Mouse (Mus musculus) kidney, embryonic 14.5 days (tissue): ENCODE data around the gene Trim3. TPM values are rescaled to one million over a fixed set of nuclear protein-coding genes. Genes with fewer than 3 reads are reported as not detected.

Experiments used
- ATAC-seq: fragments of 200-750 bp; cut with Nextera tagmentation; 2 replicates; pipeline ENCODE4 v1.8.0; 2017; ENCODE audit warnings: moderate number of reproducible peaks, mild to moderate bottlenecking, moderate TSS enrichment, moderate library complexity; ENCODE audit not compliant: low FRiP score, low TSS enrichment
- H3K27ac ChIP-seq: fragments of 300-500 bp; sonication (generic); 2 replicates; pipeline ENCODE4 v1.5.1; 2014; ENCODE audit warnings: low read depth, mild to moderate bottlenecking, low read length, moderate library complexity, mixed read lengths
- H3K27me3 ChIP-seq: fragments of 300-500 bp; sonication (generic); 2 replicates; pipeline ENCODE4 v1.6.1; 2014; ENCODE audit warnings: mild to moderate bottlenecking, low read length; ENCODE audit not compliant: control insufficient read depth, insufficient read depth
- H3K36me3 ChIP-seq: fragments of 300-500 bp; sonication (generic); 2 replicates; pipeline ENCODE4 v1.6.1; 2014; ENCODE audit warnings: low read length, mixed read lengths; ENCODE audit not compliant: control insufficient read depth, insufficient read depth
- H3K4me1 ChIP-seq: fragments of 300-500 bp; sonication (generic); 2 replicates; pipeline ENCODE4 v1.6.1; 2014; ENCODE audit warnings: low read length, mixed read lengths; ENCODE audit not compliant: control insufficient read depth, insufficient read depth
- H3K4me2 ChIP-seq: fragments of 300-500 bp; sonication (generic); replicated peaks from 2 replicates; pipeline ENCODE4 v1.6.1; 2014; ENCODE audit warnings: low read depth, mild to moderate bottlenecking, low read length
- H3K4me3 ChIP-seq: fragments of 300-500 bp; sonication (generic); 2 replicates; pipeline ENCODE4 v1.5.1; 2014; ENCODE audit warnings: mild to moderate bottlenecking, low read length
- H3K9ac ChIP-seq: fragments of 300-500 bp; sonication (generic); 2 replicates; pipeline ENCODE4 v1.6.1; 2014; ENCODE audit warnings: low read depth, mild to moderate bottlenecking, low read length, moderate library complexity
- H3K9me3 ChIP-seq: fragments of 300-500 bp; sonication (generic); 2 replicates; pipeline ENCODE4 v1.6.1; 2016; ENCODE audit warnings: low read length; ENCODE audit not compliant: control insufficient read depth
- WGBS: fragments of 180-500 bp; shearing (Covaris S2); extraction: QIAGEN DNeasy Blood & Tissue Kit; methylation state at CpG from one replicate; pipeline ENCODE4 v1.1.7; 2014; 5-methylcytosine and 5-hydroxymethylcytosine counted together
- polyA plus RNA-seq: library from polyadenylated mRNA; unstranded; fragments of >200 nt; fragmentation: Nextera tagmentation; extraction: Ambion mirVana; gene quantifications from 2 replicates; pipeline ENCODE4 v1.2.1, GENCODE M21; 2014

Gene Trim3
- polyA plus RNA-seq, 1 experiment from 2014 or later = 25.5 TPM

DNA sequence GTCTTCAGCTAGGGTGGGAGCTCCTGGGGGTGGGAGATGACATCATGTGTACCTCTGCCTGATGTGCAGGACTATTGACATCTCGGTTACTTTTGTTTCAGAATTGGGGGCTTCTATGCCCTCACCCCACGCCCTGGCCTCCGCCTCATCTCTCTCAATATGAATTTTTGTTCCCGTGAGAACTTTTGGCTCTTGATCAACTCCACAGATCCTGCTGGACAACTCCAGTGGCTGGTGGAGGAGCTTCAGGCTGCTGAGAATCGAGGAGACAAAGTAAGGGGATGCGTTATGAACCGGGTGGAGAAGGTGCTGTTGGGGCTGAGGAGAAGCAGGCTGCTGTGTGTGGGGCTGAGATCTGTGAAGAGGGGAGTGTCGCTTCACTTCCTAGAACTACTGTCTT, 77.0 kb downstream of the Trim3 start:
- no peaks in the 10 kb centered on the region for H3K27me3 ChIP-seq
- no peak overlapping the region for H3K9ac ChIP-seq
- no peak overlapping the region for H3K4me2 ChIP-seq
- no peaks in the 10 kb centered on the region for H3K9me3 ChIP-seq
- ATAC-seq = no peak
- peaks cover 24% of the 10 kb centered on the region for H3K36me3 ChIP-seq
- peaks cover 10% of the 10 kb centered on the region; the same call in 1 of the 2 replicates for H3K4me1 ChIP-seq
- H3K4me3 ChIP-seq = no peak overlapping the region
- WGBS = 91% methylated on average over 8 of the region's 8 CpGs
- no peak overlapping the region for H3K27ac ChIP-seq

DNA sequence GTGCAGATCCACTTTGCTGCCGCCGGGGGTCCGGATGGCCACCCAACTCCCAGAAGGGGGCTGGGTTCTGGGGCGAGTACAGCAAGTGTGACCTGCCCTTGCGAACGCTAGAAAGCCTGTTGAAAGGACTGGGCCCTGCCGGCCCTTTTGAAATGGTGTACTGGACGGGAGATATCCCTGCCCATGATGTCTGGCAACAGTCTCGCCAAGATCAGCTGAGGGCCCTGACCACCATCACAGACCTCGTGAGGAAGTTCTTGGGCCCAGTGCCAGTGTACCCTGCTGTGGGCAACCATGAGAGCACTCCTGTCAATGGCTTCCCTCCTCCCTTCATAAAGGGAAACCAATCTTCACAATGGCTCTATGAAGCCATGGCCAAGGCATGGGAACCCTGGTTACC, 77.8 kb downstream of the Trim3 start:
- no peak overlapping the region for H3K27ac ChIP-seq
- H3K4me2 ChIP-seq = no peak overlapping the region
- H3K4me3 ChIP-seq = no peak overlapping the region
- H3K36me3 ChIP-seq = peaks cover 20% of the 10 kb centered on the region
- H3K9me3 ChIP-seq = no peaks in the 10 kb centered on the region
- H3K9ac ChIP-seq = no peak overlapping the region
- ATAC-seq = no peak
- no peaks in the 10 kb centered on the region for H3K27me3 ChIP-seq
- 94% methylated on average over 10 of the region's 10 CpGs for WGBS
- H3K4me1 ChIP-seq = peaks cover 10% of the 10 kb centered on the region; the same call in 1 of the 2 replicates

Other genes with a start within 250 kb of the Trim3 start
- 30.9 and 43.6 TPM in 2 replicates for gene Fam160a2, start 233.5 kb downstream of the Trim3 start, polyA plus RNA-seq
- gene Cnga4, start 229.0 kb downstream of the Trim3 start, polyA plus RNA-seq = not detected in 2 replicates
- 0.56 and 0.58 TPM in 2 replicates for gene Cckbr, start 207.8 kb downstream of the Trim3 start, polyA plus RNA-seq
- 48.0 and 55.0 TPM in 2 replicates for gene Cavin3, start 151.3 kb downstream of the Trim3 start, polyA plus RNA-seq
- gene Smpd1, start 79.2 kb downstream of the Trim3 start, polyA plus RNA-seq = 35.2 and 45.7 TPM in 2 replicates
- gene Apbb1, start 51.9 kb downstream of the Trim3 start, polyA plus RNA-seq = 40.1 and 43.0 TPM in 2 replicates
- gene Hpx, start 33.4 kb downstream of the Trim3 start, polyA plus RNA-seq = 0.14 and 0.34 TPM in 2 replicates
- 180 and 198 TPM in 2 replicates for gene Timm10b, start 6.5 kb upstream of the Trim3 start, polyA plus RNA-seq
- 88.2 and 94.8 TPM in 2 replicates for gene Arfip2, start 6.8 kb upstream of the Trim3 start, polyA plus RNA-seq
- 23.4 and 24.3 TPM in 2 replicates for gene Gm45799, start 7.0 kb upstream of the Trim3 start, polyA plus RNA-seq
- 1.3 and 2.0 TPM in 2 replicates for gene Dnhd1, start 17.3 kb upstream of the Trim3 start, polyA plus RNA-seq
- gene Ilk, start 103.0 kb upstream of the Trim3 start, polyA plus RNA-seq = 249 and 305 TPM in 2 replicates
- gene Rrp8, start 103.8 kb upstream of the Trim3 start, polyA plus RNA-seq = 28.5 and 46.7 TPM in 2 replicates
- gene Taf10, start 110.8 kb upstream of the Trim3 start, polyA plus RNA-seq = 180 and 241 TPM in 2 replicates
- gene Tpp1, start 118.7 kb upstream of the Trim3 start, polyA plus RNA-seq = 58.0 and 86.4 TPM in 2 replicates
- 13.1 and 19.0 TPM in 2 replicates for gene Dchs1, start 154.1 kb upstream of the Trim3 start, polyA plus RNA-seq
- 434 and 459 TPM in 2 replicates for gene Mrpl17, start 177.5 kb upstream of the Trim3 start, polyA plus RNA-seq